In the genomic region with DNA sequence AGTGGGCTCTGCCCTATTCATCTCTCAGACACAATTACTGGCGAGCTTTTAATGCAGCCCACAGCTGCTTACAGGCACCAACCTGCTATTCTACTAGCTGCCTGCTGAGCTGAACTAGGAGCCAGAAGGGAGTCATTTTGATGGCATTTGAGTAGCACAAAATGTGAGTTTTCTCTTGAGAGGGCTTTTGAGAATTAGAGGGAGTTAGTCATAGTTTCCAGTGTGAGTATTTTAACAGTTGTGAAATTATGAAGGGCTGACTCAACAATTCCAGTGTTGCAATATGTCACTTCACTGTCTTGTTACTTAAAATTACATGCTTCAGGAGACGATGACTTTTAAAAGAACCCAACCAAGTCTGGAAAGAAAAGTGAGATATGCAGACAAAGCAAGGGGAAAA, we compare ENCODE assay signal across 9 mouse cellular contexts. TPM values are rescaled to one million over a fixed set of nuclear protein-coding genes. Genes with fewer than 3 reads are reported as not detected.
DNase-seq lines count a peak whose midpoint lies in the region; ATAC-seq and TF ChIP-seq lines count a peak whose summit lies in the region.
"Had no signal": no experiment of that assay in that cellular context is flagged by ENCODE, and none has a peak within 500 bp of the region (broad histone marks: within the 10 kb centered on the region; RNA-seq: fewer than 3 reads in every experiment).

No protein-coding gene starts in this region.

- TF ChIP-seq CTCF in liver, postnatal 0 days (IDR thresholded peaks at IDR 0.05; ENCODE audit: low read depth) = no peak

- H3K79me2 ChIP-seq in myocyte (ENCODE audit: control insufficient read depth, insufficient read depth) = no peaks in the 10 kb centered on the region

- no peak for TF ChIP-seq POLR2A in myocyte (IDR thresholded peaks at IDR 0.05; ENCODE audit: insufficient read length, low read depth)

- peak; percentile 38 to 69 for DNase-seq in frontal cortex, adult 2 months (ENCODE audit: extremely low spot score in 1 of 2, low spot score in 1 of 2)
- DNase-seq in frontal cortex, postnatal 10 days (ENCODE audit: low spot score in 2 of 2) = no peak
- no peak for DNase-seq in liver, postnatal 0 days
- DNase-seq in liver = no peak
- peak; percentile 40 for DNase-seq in fat pad, adult 2 months (ENCODE audit: extremely low read depth, low read depth, low spot score)
- DNase-seq in MN1 (ENCODE audit: low spot score) = no peak
- no peak for DNase-seq in cerebellum, adult 11-12 months

- no peak overlapping the region for H3ac ChIP-seq in myocyte (ENCODE audit: control insufficient read depth, insufficient read length)

- WGBS in liver, postnatal 0 days (ENCODE audit: insufficient replicate concordance) = 60% methylated on average over 2 of the region's 2 CpGs

- H3K4me1 ChIP-seq in liver, postnatal 0 days (ENCODE audit: insufficient read depth) = no peaks in the 10 kb centered on the region
- H3K4me1 ChIP-seq: hindbrain, embryonic 10.5 days had no signal

- H3K9ac ChIP-seq in liver, postnatal 0 days (replicated peaks) = no peak overlapping the region

- no peak overlapping the region for H3K27ac ChIP-seq in liver, postnatal 0 days (ENCODE audit: low read depth)
- H3K27ac ChIP-seq: hindbrain, embryonic 10.5 days had no signal

- no peak overlapping the region for H3K4me3 ChIP-seq in liver, postnatal 0 days (ENCODE audit: low read depth, low read length)
- H3K4me3 ChIP-seq in myocyte = no peak overlapping the region
- H3K4me3 ChIP-seq: hindbrain, embryonic 10.5 days had no signal

- no peaks in the 10 kb centered on the region for H3K27me3 ChIP-seq in liver, postnatal 0 days (ENCODE audit: insufficient read depth, low read length)
- H3K27me3 ChIP-seq in myocyte (ENCODE audit: control insufficient read depth, insufficient read depth, insufficient read length) = no peaks in the 10 kb centered on the region

- H3K4me2 ChIP-seq in liver, postnatal 0 days (ENCODE audit: low read depth, low read length) = no peak overlapping the region
- H3K4me2 ChIP-seq in myocyte (ENCODE audit: low read depth) = peak overlapping the region; percentile 20

- no peak for ATAC-seq in liver, postnatal 0 days

- no peaks in the 10 kb centered on the region for H3K36me3 ChIP-seq in liver, postnatal 0 days (replicated peaks; ENCODE audit: insufficient read depth, low read length)
- no peaks in the 10 kb centered on the region for H3K36me3 ChIP-seq in myocyte (ENCODE audit: control insufficient read depth, insufficient read depth)
- H3K36me3 ChIP-seq: hindbrain, embryonic 10.5 days had no signal

- TF ChIP-seq EP300 in liver, postnatal 0 days (IDR thresholded peaks at IDR 0.05; ENCODE audit: low read depth) = peak; percentile 55; the same call in 1 of the 2 replicates

- H3K9me3 ChIP-seq in liver, postnatal 0 days (ENCODE audit: low read length) = no peaks in the 10 kb centered on the region
- H3K9me3 ChIP-seq: hindbrain, embryonic 10.5 days had no signal

TF ChIP-seq in myocyte, 11 proteins besides CTCF, POLR2A, EP300 and RAD21:
- TF ChIP-seq E2F4 (IDR thresholded peaks at IDR 0.05; ENCODE audit: insufficient read depth) (no peak), MAX (IDR thresholded peaks at IDR 0.05; ENCODE audit: low read depth) (no peak), MYOD1 (IDR thresholded peaks at IDR 0.05; ENCODE audit: control insufficient read depth in 1 of 3, insufficient read length in 2 of 3, low read depth in 2 of 3) (peak in 1 of 3 experiments; percentile 8), TCF12 (IDR thresholded peaks at IDR 0.05; ENCODE audit: insufficient read depth, poor library complexity, severe bottlenecking) (no peak), MYOG (IDR thresholded peaks at IDR 0.05; ENCODE audit: control insufficient read depth in 1 of 3, insufficient read depth in 1 of 3, insufficient read length in 2 of 3, low read depth in 2 of 3) (no peak), POLR2AphosphoS2 (IDR thresholded peaks at IDR 0.05; ENCODE audit: insufficient read length, low read depth) (no peak), CEBPB (IDR thresholded peaks at IDR 0.05; ENCODE audit: insufficient read depth, poor library complexity, severe bottlenecking) (peak; percentile 92), REST (IDR thresholded peaks at IDR 0.05; ENCODE audit: insufficient read depth, insufficient read length) (no peak), TCF3 (IDR thresholded peaks at IDR 0.05; ENCODE audit: insufficient read length, low read depth) (no peak), SRF (IDR thresholded peaks at IDR 0.05; ENCODE audit: control insufficient read depth, insufficient read length, low read depth) (no peak), USF1 (IDR thresholded peaks at IDR 0.05; ENCODE audit: low read depth) (no peak)

RNA-seq across cellular contexts. Expression of gene Ly86, which starts 54.4 kb away (rescaled TPM):
- 18.7 and 27.2 TPM in 2 replicates for polyA plus RNA-seq in frontal cortex, adult 2 months (2012; rRNA removed)
- 18.9 and 19.1 TPM in 2 replicates for polyA plus RNA-seq in liver, postnatal 0 days (2015; fragmentation: Nextera tagmentation; extraction: Ambion mirVana)
- not detected for polyA plus RNA-seq in myocyte (2012; fragmentation: generic; extraction: Trizol)

Comparison
In these comparisons a context has a peak if more than half of its experiments do, and no peak if none do; other contexts are left out.
1. DNase-seq: peak in frontal cortex, adult 2 months (2 of 2) and fat pad, adult 2 months (single experiment); none in frontal cortex, postnatal 10 days (0 of 2), liver, postnatal 0 days (single experiment), liver (single experiment), MN1 (single experiment) and cerebellum, adult 11-12 months (single experiment).
2. RNA of gene Ly86, which starts 54.4 kb away (polyA plus RNA-seq): 18.7 to 27.2 TPM in frontal cortex, adult 2 months and 18.9 to 19.1 TPM in liver, postnatal 0 days; not detected in myocyte (single experiment); every median in the first group is over 10 times any median in the second.